Mouse (Mus musculus): ENCODE data around the gene Elfn1. TPM values are rescaled to one million over a fixed set of nuclear protein-coding genes. Genes with fewer than 3 reads are reported as not detected.
A peak's percentile ranks its signal among the peaks of the same experiment; 100 is the strongest.

The Elfn1 gene
- polyA plus RNA-seq (2015; fragmentation: Nextera tagmentation; extraction: Ambion mirVana), result 0.39 and 0.80 TPM in 2 replicates

DNA sequence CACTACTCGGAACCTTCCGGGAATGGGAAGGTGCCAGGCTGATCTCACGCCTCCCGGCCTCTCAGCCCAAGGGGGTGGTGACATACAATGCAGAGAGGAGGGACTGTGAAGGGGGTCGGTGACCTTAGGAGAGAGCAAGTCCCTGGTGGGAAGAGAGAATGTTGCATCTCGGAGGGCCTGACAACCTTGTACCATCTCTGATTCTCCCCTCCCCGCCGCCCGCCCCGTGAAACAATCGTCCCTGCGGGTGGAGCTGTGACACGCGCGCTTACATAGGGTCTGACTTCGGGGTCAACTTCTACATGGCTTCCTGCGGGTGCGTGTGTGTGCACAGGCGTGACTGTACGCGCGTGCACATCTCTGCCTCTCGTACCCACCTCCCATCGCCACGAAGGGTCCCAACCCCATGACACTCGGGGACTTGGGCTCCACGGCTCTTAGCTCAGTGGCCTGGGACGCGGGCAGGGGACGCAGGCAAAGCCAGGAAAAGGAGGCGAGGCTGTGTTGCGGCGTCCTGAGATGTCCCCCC lies at the start of gene Elfn1:
Gene Elfn1, plus strand, starts transcription at position 230 of the 529 bp plus-strand sequence.
- H3K4me1 ChIP-seq (replicated peaks; ENCODE audit: control insufficient read depth, insufficient read depth, low read length), result peaks cover 23% of the 10 kb centered on the region

DNA sequence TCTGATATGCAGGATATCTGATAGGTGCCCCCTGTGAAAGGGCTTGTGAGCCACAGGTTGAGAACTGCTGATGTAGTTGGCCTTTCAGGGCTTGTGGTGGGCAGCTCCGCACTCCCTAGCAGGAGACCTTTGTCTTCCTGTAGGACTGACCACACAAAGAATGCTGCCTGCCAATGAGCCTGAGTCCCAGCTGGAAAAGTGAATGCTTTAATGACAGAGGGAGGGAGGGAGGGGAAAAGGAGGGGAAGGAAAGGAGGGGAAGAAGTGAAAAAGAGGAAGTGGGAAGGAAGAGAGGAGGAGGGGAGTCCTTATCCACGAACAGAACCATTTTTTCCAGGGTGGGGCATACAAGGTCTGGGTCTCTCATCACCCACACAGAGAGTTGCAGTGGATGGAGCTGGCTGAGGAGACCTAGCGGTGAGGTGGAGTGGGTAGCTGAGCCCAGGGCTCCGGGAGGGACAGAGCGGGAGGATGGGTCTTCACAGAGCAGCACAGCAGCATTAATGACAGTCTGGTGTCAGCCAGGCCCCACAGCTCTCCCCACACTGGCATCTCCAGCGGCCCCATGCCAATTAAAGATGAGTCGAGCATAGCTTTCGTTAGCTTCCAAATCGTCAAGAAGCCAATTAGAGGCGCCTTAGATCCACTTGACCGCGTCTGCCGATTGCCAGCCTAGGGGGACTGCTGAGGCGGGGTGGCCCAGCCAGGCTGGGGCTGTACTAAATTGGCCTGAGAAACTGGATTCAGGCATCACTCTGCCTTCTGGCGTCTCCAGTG lies 47.2 kb upstream of the Elfn1 start:
- no peak overlapping the region for H3K27ac ChIP-seq (ENCODE audit: low read length)
- H3K4me3 ChIP-seq (ENCODE audit: low read length), result no peak overlapping the region
- no peaks in the 10 kb centered on the region for H3K27me3 ChIP-seq (ENCODE audit: control insufficient read depth, insufficient read depth, low read depth, low read length)
- H3K9ac ChIP-seq (ENCODE audit: low read length), result no peak overlapping the region
- H3K36me3 ChIP-seq (ENCODE audit: control insufficient read depth, insufficient read depth, low read length), result no peaks in the 10 kb centered on the region
- no peak for ATAC-seq (ENCODE audit: low read depth)
- WGBS, result 59% methylated on average over 15 of the region's 15 CpGs
- no peaks in the 10 kb centered on the region for H3K9me3 ChIP-seq (ENCODE audit: control insufficient read depth, low read length)
- peaks cover 3% of the 10 kb centered on the region; the same call in 1 of the 2 replicates for H3K4me1 ChIP-seq (replicated peaks; ENCODE audit: control insufficient read depth, insufficient read depth, low read length)
- no peak overlapping the region for H3K4me2 ChIP-seq (ENCODE audit: low read depth, low read length)

More for the DNA sequence above, at the start of gene Elfn1:
- peak within 1 kb of the TSS; percentile 99 for H3K4me2 ChIP-seq (ENCODE audit: low read depth, low read length)
- no peak within 1 kb of the TSS for H3K27ac ChIP-seq (ENCODE audit: low read length)
- peak within 1 kb of the TSS; percentile 65 for H3K4me3 ChIP-seq (ENCODE audit: low read length)
- peak; percentile 35; the same call in 1 of the 2 replicates for ATAC-seq (ENCODE audit: low read depth)
- peak within 1 kb of the TSS; percentile 61 for H3K9ac ChIP-seq (ENCODE audit: low read length)
- H3K27me3 ChIP-seq (ENCODE audit: control insufficient read depth, insufficient read depth, low read depth, low read length), result peaks cover 76% of the 10 kb centered on the region
- H3K36me3 ChIP-seq (ENCODE audit: control insufficient read depth, insufficient read depth, low read length), result no peaks in the 10 kb centered on the region
- WGBS, result under 1% methylated on average over 31 of the region's 33 CpGs
- H3K9me3 ChIP-seq (ENCODE audit: control insufficient read depth, low read length), result no peaks in the 10 kb centered on the region

- H3K27ac ChIP-seq (ENCODE audit: low read length), result no peak overlapping the region
- peak; percentile 70; the same call in 1 of the 2 replicates for ATAC-seq (ENCODE audit: low read depth)
- H3K4me1 ChIP-seq (replicated peaks; ENCODE audit: control insufficient read depth, insufficient read depth, low read length), result peaks cover 3% of the 10 kb centered on the region; the same call in 1 of the 2 replicates
- no peaks in the 10 kb centered on the region for H3K36me3 ChIP-seq (ENCODE audit: control insufficient read depth, insufficient read depth, low read length)
- H3K9me3 ChIP-seq (ENCODE audit: control insufficient read depth, low read length), result no peaks in the 10 kb centered on the region
- no peak overlapping the region for H3K4me3 ChIP-seq (ENCODE audit: low read length)
- no peak overlapping the region for H3K4me2 ChIP-seq (ENCODE audit: low read depth, low read length)
- no peak overlapping the region for H3K9ac ChIP-seq (ENCODE audit: low read length)
- no peaks in the 10 kb centered on the region for H3K27me3 ChIP-seq (ENCODE audit: control insufficient read depth, insufficient read depth, low read depth, low read length)
- WGBS, result 16% methylated on average over 4 of the region's 4 CpGs
These were observed 45.0 kb upstream of the Elfn1 start for GRCm38 (mm10) chr5:139862759-139863158.

- Histone ChIP-seq H3K4me1 (replicated peaks; ENCODE audit: control insufficient read depth, insufficient read depth, low read length) (no peaks in the 10 kb centered on the region; the same call in 1 of the 2 replicates), H3K4me3 (ENCODE audit: low read length) (no peak overlapping the region), H3K9me3 (ENCODE audit: control insufficient read depth, low read length) (no peaks in the 10 kb centered on the region), H3K27ac (ENCODE audit: low read length) (no peak overlapping the region), H3K27me3 (ENCODE audit: control insufficient read depth, insufficient read depth, low read depth, low read length) (no peaks in the 10 kb centered on the region), H3K4me2 (ENCODE audit: low read depth, low read length) (no peak overlapping the region), H3K36me3 (ENCODE audit: control insufficient read depth, insufficient read depth, low read length) (no peaks in the 10 kb centered on the region), H3K9ac (ENCODE audit: low read length) (no peak overlapping the region)
- WGBS, result 11% methylated on average over 4 of the region's 4 CpGs
- ATAC-seq (ENCODE audit: low read depth), result peak; percentile 68
These were observed 36.9 kb upstream of the Elfn1 start for GRCm38 (mm10) chr5:139870886-139871285.

- H3K4me3 ChIP-seq (ENCODE audit: low read length), result no peak overlapping the region
- WGBS, result 72% methylated on average over 1 of the region's 1 CpGs
- no peaks in the 10 kb centered on the region; the same call in 1 of the 2 replicates for H3K4me1 ChIP-seq (replicated peaks; ENCODE audit: control insufficient read depth, insufficient read depth, low read length)
- no peak for ATAC-seq (ENCODE audit: low read depth)
- H3K36me3 ChIP-seq (ENCODE audit: control insufficient read depth, insufficient read depth, low read length), result no peaks in the 10 kb centered on the region
- no peak overlapping the region for H3K27ac ChIP-seq (ENCODE audit: low read length)
- H3K9ac ChIP-seq (ENCODE audit: low read length), result no peak overlapping the region
- no peaks in the 10 kb centered on the region for H3K9me3 ChIP-seq (ENCODE audit: control insufficient read depth, low read length)
- no peak overlapping the region for H3K4me2 ChIP-seq (ENCODE audit: low read depth, low read length)
- no peaks in the 10 kb centered on the region for H3K27me3 ChIP-seq (ENCODE audit: control insufficient read depth, insufficient read depth, low read depth, low read length)
These were observed 36.2 kb upstream of the Elfn1 start for GRCm38 (mm10) chr5:139871526-139871925.

GRCm38 (mm10) chr5:139877563-139877962 lies 30.2 kb upstream of the Elfn1 start:
- Histone ChIP-seq H3K27ac (ENCODE audit: low read length) (peak overlapping the region; percentile 77), H3K9ac (ENCODE audit: low read length) (no peak overlapping the region), H3K9me3 (ENCODE audit: control insufficient read depth, low read length) (peaks cover 2% of the 10 kb centered on the region; the same call in 1 of the 2 replicates), H3K27me3 (ENCODE audit: control insufficient read depth, insufficient read depth, low read depth, low read length) (no peaks in the 10 kb centered on the region), H3K4me1 (replicated peaks; ENCODE audit: control insufficient read depth, insufficient read depth, low read length) (peaks cover 4% of the 10 kb centered on the region; the same call in 1 of the 2 replicates), H3K36me3 (ENCODE audit: control insufficient read depth, insufficient read depth, low read length) (no peaks in the 10 kb centered on the region), H3K4me2 (ENCODE audit: low read depth, low read length) (no peak overlapping the region), H3K4me3 (ENCODE audit: low read length) (no peak overlapping the region)
- peak; percentile 89 for ATAC-seq (ENCODE audit: low read depth)
- WGBS, result 46% methylated on average over 7 of the region's 7 CpGs

GRCm38 (mm10) chr5:139879694-139880093 lies 28.0 kb upstream of the Elfn1 start:
- no peak for ATAC-seq (ENCODE audit: low read depth)
- peaks cover 2% of the 10 kb centered on the region; the same call in 1 of the 2 replicates for H3K9me3 ChIP-seq (ENCODE audit: control insufficient read depth, low read length)
- no peaks in the 10 kb centered on the region for H3K27me3 ChIP-seq (ENCODE audit: control insufficient read depth, insufficient read depth, low read depth, low read length)
- H3K4me2 ChIP-seq (ENCODE audit: low read depth, low read length), result no peak overlapping the region
- H3K4me3 ChIP-seq (ENCODE audit: low read length), result no peak overlapping the region
- peaks cover 4% of the 10 kb centered on the region; the same call in 1 of the 2 replicates for H3K4me1 ChIP-seq (replicated peaks; ENCODE audit: control insufficient read depth, insufficient read depth, low read length)
- 75% methylated on average over 5 of the region's 5 CpGs for WGBS
- no peaks in the 10 kb centered on the region for H3K36me3 ChIP-seq (ENCODE audit: control insufficient read depth, insufficient read depth, low read length)
- H3K27ac ChIP-seq (ENCODE audit: low read length), result no peak overlapping the region
- no peak overlapping the region for H3K9ac ChIP-seq (ENCODE audit: low read length)

GRCm38 (mm10) chr5:139881161-139881560 lies 26.6 kb upstream of the Elfn1 start:
- WGBS, result 91% methylated on average over 9 of the region's 9 CpGs
- H3K4me1 ChIP-seq (replicated peaks; ENCODE audit: control insufficient read depth, insufficient read depth, low read length), result peaks cover 4% of the 10 kb centered on the region; the same call in 1 of the 2 replicates
- no peak overlapping the region for H3K27ac ChIP-seq (ENCODE audit: low read length)
- no peak overlapping the region for H3K4me3 ChIP-seq (ENCODE audit: low read length)
- ATAC-seq (ENCODE audit: low read depth), result no peak
- H3K4me2 ChIP-seq (ENCODE audit: low read depth, low read length), result no peak overlapping the region
- peaks cover 2% of the 10 kb centered on the region; the same call in 1 of the 2 replicates for H3K9me3 ChIP-seq (ENCODE audit: control insufficient read depth, low read length)
- H3K9ac ChIP-seq (ENCODE audit: low read length), result no peak overlapping the region
- no peaks in the 10 kb centered on the region for H3K27me3 ChIP-seq (ENCODE audit: control insufficient read depth, insufficient read depth, low read depth, low read length)
- no peaks in the 10 kb centered on the region for H3K36me3 ChIP-seq (ENCODE audit: control insufficient read depth, insufficient read depth, low read length)

- no peak for ATAC-seq (ENCODE audit: low read depth)
- Histone ChIP-seq H3K4me3 (ENCODE audit: low read length) (no peak overlapping the region), H3K36me3 (ENCODE audit: control insufficient read depth, insufficient read depth, low read length) (no peaks in the 10 kb centered on the region), H3K4me2 (ENCODE audit: low read depth, low read length) (no peak overlapping the region), H3K4me1 (replicated peaks; ENCODE audit: control insufficient read depth, insufficient read depth, low read length) (peaks cover under 1% of the 10 kb centered on the region; the same call in 1 of the 2 replicates), H3K9me3 (ENCODE audit: control insufficient read depth, low read length) (no peaks in the 10 kb centered on the region), H3K9ac (ENCODE audit: low read length) (no peak overlapping the region), H3K27me3 (ENCODE audit: control insufficient read depth, insufficient read depth, low read depth, low read length) (peaks cover 3% of the 10 kb centered on the region; the same call in 1 of the 2 replicates), H3K27ac (ENCODE audit: low read length) (no peak overlapping the region)
- WGBS, result 19% methylated on average over 3 of the region's 3 CpGs
These were observed 19.1 kb upstream of the Elfn1 start for GRCm38 (mm10) chr5:139888624-139889023.
